Mouse (Mus musculus): Measurements from ENCODE around the gene D630023F18Rik. TPM values are rescaled to one million over a fixed set of nuclear protein-coding genes. Genes with fewer than 3 reads are reported as not detected.

Gene D630023F18Rik
- polyA plus RNA-seq, 1 experiment from 2014 or later, result 2.9 TPM

DNA sequence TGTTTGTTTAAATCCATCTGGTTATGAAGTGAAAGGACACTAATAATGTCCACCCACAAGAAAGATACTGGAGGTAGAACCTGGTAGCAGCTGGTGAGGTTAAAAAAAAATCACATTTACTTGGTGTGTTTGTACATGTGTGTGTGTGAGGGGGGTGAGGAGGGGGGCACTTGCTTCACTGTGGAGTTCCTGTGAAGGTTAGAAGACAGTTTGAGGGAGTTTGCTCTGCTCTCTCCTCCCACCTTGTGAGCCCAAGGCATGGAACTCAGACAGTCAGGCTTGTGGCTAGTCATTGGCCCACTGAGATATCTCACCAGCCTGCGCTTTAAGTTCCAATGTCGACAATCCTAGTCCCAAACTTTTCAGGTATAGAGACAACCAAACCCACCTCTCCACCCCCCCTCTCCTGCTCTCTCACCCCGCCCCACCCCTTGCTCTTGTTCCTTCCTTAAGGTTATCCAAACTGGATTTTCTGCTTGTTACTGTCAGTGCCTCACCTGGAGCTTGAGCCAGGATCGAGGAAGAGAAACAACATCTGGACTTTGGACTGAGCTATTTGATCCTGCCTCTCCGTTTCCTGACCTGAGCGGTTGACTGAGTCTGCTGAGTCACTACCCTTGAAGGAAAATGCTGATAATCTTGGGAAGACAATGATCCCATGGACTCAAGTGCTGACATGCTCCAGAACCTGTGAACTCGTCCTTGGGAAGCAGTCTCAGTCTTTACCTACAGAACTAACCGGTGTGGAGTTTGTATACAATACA, 4.7 kb downstream of the D630023F18Rik start:
- 85% methylated on average over 8 of the region's 8 CpGs for WGBS
- ATAC-seq, result no peak

DNA sequence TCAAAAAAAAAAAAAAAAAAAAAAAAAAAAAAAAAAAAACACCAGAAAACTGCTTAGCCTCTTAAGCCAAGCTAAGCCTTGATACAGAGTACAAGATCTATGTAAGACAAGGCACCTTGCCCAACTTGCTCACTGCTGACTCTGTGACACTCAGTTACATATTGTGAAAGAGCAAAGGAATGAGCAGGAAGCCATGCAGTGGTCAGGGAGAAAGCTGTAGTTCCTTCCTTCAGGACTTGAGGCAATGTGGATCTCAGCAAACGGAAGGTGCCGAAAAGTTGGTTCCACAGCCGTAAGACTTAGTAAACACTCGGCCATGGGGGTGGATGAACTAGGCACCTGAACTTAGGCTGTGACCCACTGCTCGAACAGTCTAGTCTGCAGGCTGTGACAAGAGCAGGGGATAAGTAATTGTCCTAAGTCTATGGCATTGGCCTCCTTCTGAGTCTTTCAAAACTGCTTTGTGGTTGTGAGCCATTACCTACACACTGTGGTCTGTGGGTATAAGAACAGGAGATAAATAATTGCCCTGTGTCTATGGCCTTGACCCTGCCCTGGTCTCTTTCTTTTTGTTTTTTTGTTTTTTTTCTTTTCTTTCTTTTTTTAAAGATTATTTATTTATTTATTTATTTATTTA, 9.4 kb downstream of the D630023F18Rik start:
- Histone ChIP-seq H3K4me3 (replicated peaks; ENCODE audit: low read length) (no peak overlapping the region), H3K9me3 (ENCODE audit: control insufficient read depth, low read length) (no peaks in the 10 kb centered on the region), H3K27ac (ENCODE audit: low read length) (no peak overlapping the region), H3K9ac (replicated peaks; ENCODE audit: low read depth, low read length) (no peak overlapping the region), H3K4me1 (replicated peaks; ENCODE audit: control insufficient read depth, insufficient read depth, low read length) (no peaks in the 10 kb centered on the region), H3K36me3 (ENCODE audit: control insufficient read depth, insufficient read depth) (no peaks in the 10 kb centered on the region), H3K4me2 (ENCODE audit: low read length) (no peak overlapping the region), H3K27me3 (replicated peaks; ENCODE audit: control insufficient read depth, insufficient read depth, low read length) (no peaks in the 10 kb centered on the region)
- ATAC-seq, result no peak
- 86% methylated on average over 5 of the region's 5 CpGs for WGBS

More for the DNA sequence above, 4.7 kb downstream of the D630023F18Rik start:
- Histone ChIP-seq H3K4me2 (ENCODE audit: low read length) (no peak overlapping the region), H3K4me3 (replicated peaks; ENCODE audit: low read length) (no peak overlapping the region), H3K4me1 (replicated peaks; ENCODE audit: control insufficient read depth, insufficient read depth, low read length) (no peaks in the 10 kb centered on the region), H3K9me3 (ENCODE audit: control insufficient read depth, low read length) (no peaks in the 10 kb centered on the region), H3K27me3 (replicated peaks; ENCODE audit: control insufficient read depth, insufficient read depth, low read length) (no peaks in the 10 kb centered on the region), H3K36me3 (ENCODE audit: control insufficient read depth, insufficient read depth) (no peaks in the 10 kb centered on the region), H3K9ac (replicated peaks; ENCODE audit: low read depth, low read length) (no peak overlapping the region), H3K27ac (ENCODE audit: low read length) (no peak overlapping the region)

DNA sequence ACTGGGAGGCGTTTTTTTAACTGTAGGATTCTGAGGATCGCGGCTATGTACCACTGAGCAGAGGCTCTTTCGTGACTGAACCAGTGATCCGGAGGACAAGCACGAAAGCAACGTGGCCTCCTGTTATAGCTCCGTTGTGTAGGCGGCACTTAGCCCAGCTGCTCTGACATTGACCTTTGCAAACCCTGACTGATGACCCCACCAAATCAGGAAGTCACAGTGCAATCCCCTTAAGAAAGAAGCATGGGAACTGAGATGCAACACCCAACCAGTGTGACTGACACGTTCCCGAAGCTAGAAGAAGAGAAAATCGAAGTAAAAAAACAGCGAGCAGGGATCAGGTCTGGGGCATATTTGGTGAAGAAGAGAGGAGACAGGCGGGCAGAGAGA, 10.2 kb downstream of the D630023F18Rik start:
- H3K4me2 ChIP-seq (ENCODE audit: low read length), result no peak overlapping the region
- WGBS, result 71% methylated on average over 14 of the region's 14 CpGs
- no peak for ATAC-seq
- H3K4me3 ChIP-seq (replicated peaks; ENCODE audit: low read length), result no peak overlapping the region
- H3K27me3 ChIP-seq (replicated peaks; ENCODE audit: control insufficient read depth, insufficient read depth, low read length), result no peaks in the 10 kb centered on the region
- H3K36me3 ChIP-seq (ENCODE audit: control insufficient read depth, insufficient read depth), result no peaks in the 10 kb centered on the region
- H3K4me1 ChIP-seq (replicated peaks; ENCODE audit: control insufficient read depth, insufficient read depth, low read length), result no peaks in the 10 kb centered on the region
- H3K9ac ChIP-seq (replicated peaks; ENCODE audit: low read depth, low read length), result no peak overlapping the region
- no peaks in the 10 kb centered on the region for H3K9me3 ChIP-seq (ENCODE audit: control insufficient read depth, low read length)
- H3K27ac ChIP-seq (ENCODE audit: low read length), result no peak overlapping the region

- 9% methylated on average over 8 of the region's 8 CpGs for WGBS
- H3K27ac ChIP-seq (ENCODE audit: low read length), result no peak overlapping the region
- peak; percentile 82 for ATAC-seq
- H3K36me3 ChIP-seq (ENCODE audit: control insufficient read depth, insufficient read depth), result no peaks in the 10 kb centered on the region
- no peak overlapping the region for H3K4me3 ChIP-seq (replicated peaks; ENCODE audit: low read length)
- no peak overlapping the region for H3K9ac ChIP-seq (replicated peaks; ENCODE audit: low read depth, low read length)
- no peaks in the 10 kb centered on the region for H3K9me3 ChIP-seq (ENCODE audit: control insufficient read depth, low read length)
- H3K4me2 ChIP-seq (ENCODE audit: low read length), result no peak overlapping the region
- H3K27me3 ChIP-seq (replicated peaks; ENCODE audit: control insufficient read depth, insufficient read depth, low read length), result no peaks in the 10 kb centered on the region
- no peaks in the 10 kb centered on the region for H3K4me1 ChIP-seq (replicated peaks; ENCODE audit: control insufficient read depth, insufficient read depth, low read length)
Measured at GRCm38 (mm10) chr1:65112031-65112806, 10.8 kb downstream of the D630023F18Rik start.

GRCm38 (mm10) chr1:65109756-65110435, 13.1 kb downstream of the D630023F18Rik start:
- 84% methylated on average over 25 of the region's 25 CpGs for WGBS
- no peaks in the 10 kb centered on the region for H3K27me3 ChIP-seq (replicated peaks; ENCODE audit: control insufficient read depth, insufficient read depth, low read length)
- no peak for ATAC-seq

DNA sequence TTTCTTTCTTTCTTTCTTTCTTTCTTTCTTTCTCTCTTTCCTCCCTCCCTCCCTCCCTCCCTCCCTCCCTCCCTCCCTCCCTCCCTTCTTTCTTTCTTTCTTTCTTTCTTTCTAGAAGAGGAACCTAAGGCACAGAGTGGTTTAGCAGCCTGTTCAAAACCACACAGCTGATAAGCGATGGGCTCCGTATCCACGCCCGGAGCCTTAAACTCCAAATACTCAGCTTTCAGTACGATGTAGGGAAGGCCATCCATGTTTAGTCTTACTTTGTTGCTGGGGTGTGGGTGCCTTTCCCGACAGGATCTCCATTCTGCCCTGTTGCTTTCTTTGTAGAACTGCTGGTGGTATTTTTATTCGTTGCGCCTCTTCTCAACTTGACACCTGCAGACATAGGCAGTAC, 13.8 kb downstream of the D630023F18Rik start:
- Histone ChIP-seq H3K4me3 (replicated peaks; ENCODE audit: low read length) (no peak overlapping the region), H3K4me1 (replicated peaks; ENCODE audit: control insufficient read depth, insufficient read depth, low read length) (no peaks in the 10 kb centered on the region), H3K4me2 (ENCODE audit: low read length) (no peak overlapping the region), H3K9ac (replicated peaks; ENCODE audit: low read depth, low read length) (no peak overlapping the region), H3K9me3 (ENCODE audit: control insufficient read depth, low read length) (no peaks in the 10 kb centered on the region), H3K27ac (ENCODE audit: low read length) (no peak overlapping the region), H3K27me3 (replicated peaks; ENCODE audit: control insufficient read depth, insufficient read depth, low read length) (no peaks in the 10 kb centered on the region), H3K36me3 (ENCODE audit: control insufficient read depth, insufficient read depth) (no peaks in the 10 kb centered on the region)
- WGBS, result 93% methylated on average over 8 of the region's 8 CpGs
- ATAC-seq, result no peak

More at GRCm38 (mm10) chr1:65109756-65110435, 13.1 kb downstream of the D630023F18Rik start:
- no peaks in the 10 kb centered on the region for H3K36me3 ChIP-seq (ENCODE audit: control insufficient read depth, insufficient read depth)
- no peak overlapping the region for H3K9ac ChIP-seq (replicated peaks; ENCODE audit: low read depth, low read length)
- no peak overlapping the region for H3K27ac ChIP-seq (ENCODE audit: low read length)
- H3K9me3 ChIP-seq (ENCODE audit: control insufficient read depth, low read length), result no peaks in the 10 kb centered on the region
- no peaks in the 10 kb centered on the region for H3K4me1 ChIP-seq (replicated peaks; ENCODE audit: control insufficient read depth, insufficient read depth, low read length)
- no peak overlapping the region for H3K4me3 ChIP-seq (replicated peaks; ENCODE audit: low read length)
- H3K4me2 ChIP-seq (ENCODE audit: low read length), result no peak overlapping the region

- H3K9ac ChIP-seq (replicated peaks; ENCODE audit: low read depth, low read length), result no peak overlapping the region
- no peaks in the 10 kb centered on the region for H3K27me3 ChIP-seq (replicated peaks; ENCODE audit: control insufficient read depth, insufficient read depth, low read length)
- no peaks in the 10 kb centered on the region for H3K4me1 ChIP-seq (replicated peaks; ENCODE audit: control insufficient read depth, insufficient read depth, low read length)
- H3K9me3 ChIP-seq (ENCODE audit: control insufficient read depth, low read length), result no peaks in the 10 kb centered on the region
- no peak for ATAC-seq
- H3K4me2 ChIP-seq (ENCODE audit: low read length), result no peak overlapping the region
- H3K36me3 ChIP-seq (ENCODE audit: control insufficient read depth, insufficient read depth), result no peaks in the 10 kb centered on the region
- WGBS, result 84% methylated on average over 10 of the region's 10 CpGs
- H3K27ac ChIP-seq (ENCODE audit: low read length), result no peak overlapping the region
- no peak overlapping the region for H3K4me3 ChIP-seq (replicated peaks; ENCODE audit: low read length)
Measured at GRCm38 (mm10) chr1:65107654-65108279, 15.2 kb downstream of the D630023F18Rik start.

- ATAC-seq, result no peak
- no peak within 1 kb of the TSS for H3K4me3 ChIP-seq (replicated peaks; ENCODE audit: low read length)
- no peaks in the 10 kb centered on the region for H3K36me3 ChIP-seq (ENCODE audit: control insufficient read depth, insufficient read depth)
- WGBS, result 87% methylated on average over 11 of the region's 11 CpGs
- no peak within 1 kb of the TSS for H3K9ac ChIP-seq (replicated peaks; ENCODE audit: low read depth, low read length)
- no peaks in the 10 kb centered on the region for H3K9me3 ChIP-seq (ENCODE audit: control insufficient read depth, low read length)
- no peaks in the 10 kb centered on the region for H3K4me1 ChIP-seq (replicated peaks; ENCODE audit: control insufficient read depth, insufficient read depth, low read length)
- H3K27me3 ChIP-seq (replicated peaks; ENCODE audit: control insufficient read depth, insufficient read depth, low read length), result no peaks in the 10 kb centered on the region
- no peak within 1 kb of the TSS for H3K27ac ChIP-seq (ENCODE audit: low read length)
- H3K4me2 ChIP-seq (ENCODE audit: low read length), result no peak within 1 kb of the TSS
Measured at GRCm38 (mm10) chr1:65103273-65103672, 19.7 kb downstream of the D630023F18Rik start, which contains the start of gene Cryga. Gene Cryga (minus strand): TSS chr1:65103373.
